Mouse (Mus musculus): ENCODE measurements around the gene Rgs6.

DNA sequence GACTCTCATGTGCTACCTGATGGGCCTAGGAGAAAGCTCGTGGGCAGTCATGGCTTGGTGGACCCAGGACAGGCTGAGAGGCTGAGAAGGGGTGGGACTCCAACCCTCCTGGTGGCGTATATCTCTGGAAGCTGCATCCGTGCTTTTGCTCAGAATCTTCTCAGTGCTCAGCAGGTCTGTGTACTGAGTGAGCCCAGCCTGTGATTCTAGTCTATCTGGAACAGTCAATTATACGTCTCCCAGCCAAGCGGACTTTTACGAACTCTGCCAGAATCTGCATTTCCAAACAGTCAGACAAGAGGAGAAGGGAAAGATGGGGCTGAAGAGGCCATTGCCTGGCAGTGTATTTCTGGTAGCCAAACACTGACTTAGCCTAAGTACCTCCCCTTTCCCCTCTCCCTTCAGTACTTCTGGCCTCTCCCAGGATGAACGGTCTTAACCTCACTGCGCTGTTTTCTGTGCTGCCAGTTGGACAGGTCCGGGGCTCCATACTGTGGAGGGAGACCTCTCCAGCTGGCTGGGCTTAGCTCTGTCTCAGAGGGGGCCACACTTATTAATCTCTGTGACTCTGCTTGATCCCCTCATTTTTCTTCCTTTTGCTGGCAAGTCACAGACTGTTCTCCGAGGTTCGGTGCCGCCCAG lies 110.9 kb downstream of the Rgs6 start:
- no peak for TF ChIP-seq CTCF (IDR thresholded peaks at IDR 0.05; ENCODE audit: extremely low read depth, insufficient read depth, insufficient read length, insufficient replicate concordance)
- TF ChIP-seq POLR2A (IDR thresholded peaks at IDR 0.05; ENCODE audit: low read depth, low read length), result no peak

Measured in spleen, adult 2 months (tissue).